Mouse (Mus musculus) embryonic fibroblast, embryonic 13.5 days (primary cell): ENCODE measurements around the gene Kif24.

Source experiments
- CTCF ChIP-seq: IDR thresholded peaks from 2 replicates; pipeline ENCODE4 v1.5.1; 2011; ENCODE audit warnings: mild to moderate bottlenecking, control low read depth, low read length, moderate library complexity, borderline replicate concordance; ENCODE audit not compliant: insufficient read depth
- POLR2A ChIP-seq: IDR thresholded peaks from 2 replicates; pipeline ENCODE4 v1.6.1; 2011; ENCODE audit warnings: low read depth, mild to moderate bottlenecking, control low read depth, low read length, moderate library complexity

DNA sequence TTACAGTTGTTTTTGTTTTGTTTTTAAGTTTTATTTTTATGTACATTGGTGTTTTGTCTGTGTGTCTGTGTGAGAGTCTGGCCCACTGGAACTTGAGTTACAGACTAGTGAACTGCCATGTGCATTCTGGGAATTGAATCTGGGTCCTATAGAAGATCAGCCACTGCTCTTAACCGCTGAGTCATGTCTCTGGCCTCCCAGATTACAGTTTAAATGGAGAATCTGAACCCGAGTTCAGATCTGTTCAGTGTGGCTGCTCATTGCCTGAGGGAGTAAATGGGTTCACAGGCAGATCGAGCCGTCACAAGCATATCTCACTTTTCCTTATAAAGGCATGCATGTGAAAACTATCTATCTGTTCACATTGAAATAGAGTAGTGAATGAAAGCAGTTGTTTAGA lies 111.9 kb downstream of the Kif24 start:
- TF ChIP-seq CTCF (no peak), POLR2A (no peak)
